Mouse (Mus musculus): ENCODE measurements around the gene Xpa. TPM values are rescaled to one million over a fixed set of nuclear protein-coding genes. Genes with fewer than 3 reads are reported as not detected.
"Not testable (repeated sequence)": the region's sequence is repeated elsewhere in the genome, so short reads cannot be mapped to it uniquely, and the experiment has no call there.

Xpa gene
- total RNA-seq (2021): 1 to 10 TPM; 6.5 to 9.2 TPM
- long read RNA-seq, experiment 1, transcript Xpa-201 (6 exons, 955 nt): major isoform, 10 of 11 reads
- long read RNA-seq, experiment 1, partial matches to known transcripts: 0 of 11 reads
- long read RNA-seq, experiment 1, other reads (novel, unspliced or antisense): 0 of 11 reads
- long read RNA-seq, experiment 2, transcript Xpa-201 (6 exons, 955 nt): major isoform, 5 of 7 reads
- long read RNA-seq, experiment 2, partial matches to known transcripts: 0 of 7 reads
- long read RNA-seq, experiment 2, other reads (novel, unspliced or antisense): 2 of 7 reads

DNA sequence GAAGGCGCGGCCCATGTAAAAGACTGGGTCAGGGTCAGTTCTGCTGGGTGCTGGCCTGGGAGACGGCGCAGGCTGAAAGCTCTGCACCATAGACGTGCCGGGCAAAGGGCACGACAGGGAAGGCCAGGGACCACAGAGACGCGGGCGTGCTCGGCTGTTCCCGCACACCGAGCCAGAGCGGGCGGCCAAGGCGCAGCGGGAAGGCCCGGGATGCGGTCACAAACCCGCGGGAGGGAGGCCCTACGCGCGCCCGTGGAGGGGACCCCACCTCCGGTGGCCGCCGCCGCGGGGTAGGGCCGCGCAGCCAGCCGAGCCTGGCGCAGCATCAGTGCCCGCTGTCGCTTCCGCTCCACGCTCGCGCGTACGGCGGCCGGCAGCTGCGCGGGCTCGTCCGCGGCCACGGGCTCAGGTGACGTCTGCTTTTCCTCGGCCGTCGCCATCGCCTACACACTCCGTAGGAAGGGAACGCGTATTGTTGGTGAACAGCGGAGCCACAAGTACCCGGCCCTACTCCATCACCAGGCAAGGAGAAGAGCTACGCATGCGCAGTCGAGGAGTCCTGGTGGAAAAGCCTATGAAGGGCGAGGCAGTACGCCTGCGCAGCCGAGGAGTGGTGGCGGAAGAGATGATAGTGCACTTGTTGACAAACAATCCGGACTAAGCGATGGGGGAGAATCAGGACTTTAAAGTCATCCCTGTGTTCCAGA, at the start of gene Xpa:
TSS of gene Xpa (minus strand) at position 531 of the 707 bp plus-strand sequence.
- peak; percentile 95 to 96 for DNase-seq
- intact Hi-C loops (cut with DNase I): no loop called here

DNA sequence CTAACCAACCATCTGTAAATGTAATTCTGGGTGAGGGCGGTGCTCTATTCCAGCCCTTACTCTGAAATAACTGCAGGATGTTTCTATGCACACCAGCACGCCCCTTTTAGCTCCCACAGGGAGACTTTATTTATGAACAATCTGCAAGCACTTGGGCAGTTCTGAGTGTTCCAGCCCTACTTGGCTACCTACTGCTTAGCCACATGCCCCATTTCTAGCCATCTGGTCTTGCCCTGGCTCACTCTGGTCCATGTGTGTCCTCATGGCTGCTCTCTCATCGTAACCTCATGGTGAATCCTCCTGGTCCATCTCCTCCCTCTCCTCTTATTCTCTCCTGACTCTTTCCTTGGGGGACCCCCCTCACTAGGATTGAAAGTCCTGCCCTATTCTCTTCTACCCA, 39.8 kb upstream of the Xpa start:
- intact Hi-C loops (cut with DNase I): no loop called here
- no peak for DNase-seq

DNA sequence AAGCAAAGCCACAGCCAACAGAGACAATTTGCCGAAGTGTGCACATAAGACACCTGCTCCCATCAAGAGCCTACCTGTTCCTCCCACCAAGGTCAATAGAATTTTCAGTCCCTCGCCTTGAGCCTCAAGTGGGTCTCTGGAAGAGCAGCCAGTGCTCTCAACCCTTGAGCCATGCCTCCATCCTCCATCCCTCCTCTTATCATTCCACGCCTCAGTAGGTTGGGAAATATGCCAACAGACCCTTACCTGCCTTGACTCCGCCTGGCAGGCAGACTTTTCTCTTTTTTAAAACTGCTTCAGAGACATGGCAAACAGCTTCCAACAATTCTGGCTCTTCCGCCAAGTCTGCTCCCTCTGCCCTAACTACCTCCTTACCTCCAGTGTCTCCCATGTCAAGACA, 38.6 kb upstream of the Xpa start:
- intact Hi-C loops (cut with DNase I): no loop called here
- no peak for DNase-seq

DNA sequence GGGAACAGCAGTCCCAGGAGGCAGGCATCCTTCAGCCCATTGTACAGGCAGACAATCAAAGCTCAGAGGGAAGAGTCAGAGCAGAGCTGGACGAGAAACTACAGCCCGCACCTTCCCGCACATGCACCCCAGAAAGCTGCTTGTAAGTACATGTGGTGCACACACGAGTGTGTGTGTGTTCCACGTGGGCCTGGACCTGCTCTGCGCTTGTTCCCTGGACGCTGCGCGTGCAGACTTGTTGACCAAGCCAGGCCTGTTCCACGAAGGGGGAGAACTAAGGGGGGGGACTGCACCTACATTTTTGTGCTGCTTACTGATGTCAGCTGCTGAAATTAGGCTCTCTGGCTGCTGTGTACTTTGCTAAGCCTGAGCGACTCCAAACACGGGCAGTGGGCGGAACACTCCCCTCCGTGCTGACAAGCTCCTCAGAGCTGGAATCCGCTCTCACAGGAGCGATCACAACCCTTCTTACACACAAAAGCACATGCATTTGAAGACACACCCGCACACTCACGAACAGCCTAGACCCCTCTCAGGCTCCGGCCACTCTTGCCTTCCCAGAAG, 30.9 kb upstream of the Xpa start:
- no peak for DNase-seq

DNA sequence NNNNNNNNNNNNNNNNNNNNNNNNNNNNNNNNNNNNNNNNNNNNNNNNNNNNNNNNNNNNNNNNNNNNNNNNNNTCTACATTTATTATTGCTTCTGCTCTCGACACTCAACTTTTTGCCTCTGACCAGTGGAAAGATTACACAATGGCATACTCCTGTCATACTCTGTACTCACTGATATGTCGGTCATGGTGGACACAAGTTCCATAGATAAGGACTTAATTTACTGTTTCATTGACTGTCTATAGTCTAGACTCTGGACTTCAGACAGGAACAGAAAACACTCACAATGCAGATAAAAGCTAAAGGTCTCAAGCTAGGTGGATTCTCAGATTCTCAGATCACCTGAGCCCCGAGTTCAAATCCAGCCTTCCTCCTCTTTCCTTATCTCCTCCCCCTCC, 25.0 kb upstream of the Xpa start:
- intact Hi-C loops (cut with DNase I): no loop called here
- DNase-seq: no peak

More for the DNA sequence above, 30.9 kb upstream of the Xpa start:
- intact Hi-C loops (cut with DNase I): no loop called here

DNA sequence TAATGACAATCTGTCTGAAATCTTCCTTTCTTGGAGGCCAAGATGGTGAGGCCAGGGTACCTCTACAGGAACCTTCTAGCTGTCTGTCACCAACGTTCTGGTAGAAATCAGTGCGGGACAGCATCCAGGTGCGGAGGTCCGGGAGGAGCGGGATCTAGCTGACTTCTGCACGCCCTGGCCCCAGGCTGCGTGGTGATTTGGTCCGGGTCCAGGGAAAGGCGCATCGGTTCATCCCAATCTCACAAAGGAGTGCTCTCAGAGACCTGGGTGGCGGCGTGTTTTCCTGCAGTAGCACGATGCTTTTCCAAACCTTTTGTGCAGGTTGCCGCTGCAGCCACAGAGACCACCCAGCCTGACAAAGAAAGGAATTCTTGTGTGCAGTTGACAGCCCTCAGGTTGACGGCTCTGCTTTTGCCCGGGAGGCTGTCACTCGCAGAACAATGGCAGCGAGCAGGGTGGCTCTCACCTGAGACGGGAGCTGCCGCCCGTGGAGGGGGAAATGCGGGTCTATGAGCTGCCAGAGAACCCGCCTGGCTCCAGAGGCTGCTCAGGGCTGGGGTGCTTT, 6.5 kb upstream of the Xpa start:
- intact Hi-C loops (cut with DNase I): loop anchor here (5.0 kb wide), 3 partner anchors 105 to 260 kb away; no protein-coding TSS in a partner anchor
- peak in 1 of 2 experiments; percentile 8 for DNase-seq

DNA sequence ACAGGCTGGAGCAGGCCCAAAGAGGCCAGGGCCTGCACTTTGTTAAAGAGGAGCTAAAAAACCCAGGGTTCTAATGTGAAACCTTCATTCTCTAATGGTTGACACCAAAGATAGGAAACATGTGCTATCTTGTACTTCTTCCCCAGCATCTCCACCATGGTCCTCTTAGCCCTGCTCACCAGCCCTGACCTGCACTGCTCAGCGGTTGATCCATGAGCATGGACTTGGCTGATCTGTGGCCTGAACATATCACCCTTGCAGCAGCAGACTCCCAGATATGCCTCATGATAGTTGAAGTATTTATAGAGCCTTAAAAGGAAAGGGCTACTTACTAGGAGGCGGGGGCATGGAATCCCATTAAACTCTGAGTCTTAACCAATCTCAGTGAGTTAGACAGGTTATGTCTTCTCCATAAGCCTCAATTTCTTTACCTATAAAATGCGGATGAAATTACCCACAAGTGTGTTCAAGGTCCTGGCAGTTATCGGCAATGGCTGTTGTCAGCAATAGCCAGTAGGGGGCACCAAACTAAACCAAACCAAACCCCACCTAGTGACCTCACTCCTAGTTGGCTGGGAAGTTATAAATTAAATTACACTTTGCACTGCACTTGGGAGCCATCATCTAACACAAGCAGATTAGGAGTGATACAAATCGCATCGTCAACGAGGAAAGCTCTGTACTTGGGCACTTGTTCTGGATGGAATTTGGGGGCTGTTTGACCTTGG, 5.9 kb upstream of the Xpa start:
- intact Hi-C loops (cut with DNase I): loop anchor here (5.0 kb wide), 3 partner anchors 105 to 260 kb away; no protein-coding TSS in a partner anchor
- peak; percentile 59 to 77 for DNase-seq

DNA sequence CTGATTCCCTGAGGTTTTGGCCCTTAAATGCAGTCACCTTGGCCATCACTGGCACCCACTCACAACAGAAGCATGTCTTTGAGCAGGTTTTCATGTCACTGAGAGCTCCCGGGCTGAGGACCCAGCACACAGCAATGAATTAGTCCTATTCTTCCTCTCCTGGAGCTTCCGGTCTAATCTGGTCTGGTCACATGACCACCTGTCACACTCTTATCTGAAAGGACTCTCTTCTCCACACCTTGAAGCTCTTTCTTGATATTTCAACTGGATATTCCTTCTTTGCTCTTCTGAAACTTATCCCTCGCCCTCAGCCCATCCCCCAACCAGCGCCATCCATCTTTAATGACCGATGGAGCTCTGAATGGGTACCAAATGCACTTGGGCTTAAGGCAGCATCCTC, 2.0 kb upstream of the Xpa start:
- no peak for DNase-seq
- intact Hi-C loops (cut with DNase I): no loop called here

DNA sequence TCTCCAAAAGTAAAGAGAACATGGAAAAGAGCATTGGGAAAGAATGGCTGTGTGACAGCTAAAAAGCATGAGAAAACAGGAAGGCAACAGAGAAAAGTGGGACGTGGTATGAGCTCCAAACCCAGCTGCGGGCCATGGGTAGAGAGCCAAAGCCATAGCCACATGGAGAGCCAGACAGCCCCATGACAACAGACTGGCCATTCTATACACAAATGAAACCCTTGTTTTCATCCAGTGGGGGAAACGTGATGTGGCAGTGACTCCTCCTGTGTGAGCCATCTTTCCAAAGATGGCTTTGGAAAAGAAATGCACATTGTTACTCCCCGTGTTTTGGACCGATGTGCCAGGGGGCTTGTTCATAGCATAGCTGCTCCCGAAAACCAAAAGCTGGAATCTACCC, 402 bp upstream of the Xpa start:
- peak in 1 of 2 experiments; percentile 15 for DNase-seq
- intact Hi-C loops (cut with DNase I): no loop called here

DNA sequence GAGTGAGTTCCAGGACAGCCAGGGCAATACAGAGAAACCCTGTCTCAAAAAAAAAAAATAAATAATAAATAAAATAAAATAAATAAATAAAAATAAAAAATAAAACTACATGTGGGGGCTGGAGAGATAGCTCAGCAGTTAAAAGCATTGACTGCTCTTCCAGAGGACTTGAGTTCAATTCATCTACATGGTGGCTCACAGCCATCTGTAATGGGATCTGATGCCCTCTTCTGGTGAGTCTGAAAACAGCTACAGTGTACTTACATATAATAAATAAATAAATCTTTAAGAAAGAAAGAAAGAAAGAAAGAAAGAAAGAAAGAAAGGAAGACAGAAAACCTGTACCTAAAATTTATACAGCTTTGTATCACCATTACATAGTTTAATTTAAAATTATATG, 4.1 kb downstream of the Xpa start:
- peak in 1 of 2 experiments; percentile 16 for DNase-seq
- intact Hi-C loops (cut with DNase I): not testable (repeated sequence)

DNA sequence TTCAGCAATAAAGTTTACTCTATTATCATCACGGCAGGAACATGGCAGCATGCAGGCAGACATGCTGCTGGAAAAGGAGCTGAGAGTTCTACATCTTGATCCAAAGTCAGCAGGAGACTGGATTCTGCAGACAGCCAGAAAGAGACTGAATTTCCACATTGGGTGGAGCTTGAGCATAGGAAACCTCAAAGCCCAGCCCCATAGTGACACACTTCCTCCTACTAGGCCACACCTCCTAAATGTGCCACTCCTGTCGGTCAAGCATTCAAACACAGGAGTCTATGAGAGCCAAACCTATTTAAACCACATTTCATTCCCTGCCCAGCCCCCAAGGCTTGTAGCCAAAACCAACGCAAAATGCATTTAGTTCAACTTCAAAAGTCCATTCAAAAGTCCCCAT, 9.6 kb downstream of the Xpa start:
- intact Hi-C loops (cut with DNase I): no loop called here

DNA sequence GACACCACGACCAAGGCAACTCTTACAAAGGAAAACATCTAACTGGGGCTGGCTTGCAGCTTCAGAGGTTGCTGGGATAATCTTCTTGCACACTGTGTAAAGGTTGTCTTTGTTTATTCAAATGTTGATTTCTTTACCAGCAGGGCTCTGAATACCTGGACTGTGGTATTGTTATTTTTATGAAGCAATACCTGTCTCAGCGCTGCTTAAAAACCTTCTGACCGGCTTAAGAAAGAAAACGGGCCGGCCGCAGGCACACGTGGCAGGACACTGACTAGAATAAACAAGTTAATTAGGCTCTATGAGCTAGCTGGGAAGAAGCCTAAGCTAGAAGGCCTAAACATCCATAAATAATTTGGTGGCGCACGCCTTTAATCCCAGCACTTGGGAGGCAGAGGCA, 10.2 kb downstream of the Xpa start:
- no peak for DNase-seq
- intact Hi-C loops (cut with DNase I): no loop called here

More for the DNA sequence above, 9.6 kb downstream of the Xpa start:
- DNase-seq: no peak

DNA sequence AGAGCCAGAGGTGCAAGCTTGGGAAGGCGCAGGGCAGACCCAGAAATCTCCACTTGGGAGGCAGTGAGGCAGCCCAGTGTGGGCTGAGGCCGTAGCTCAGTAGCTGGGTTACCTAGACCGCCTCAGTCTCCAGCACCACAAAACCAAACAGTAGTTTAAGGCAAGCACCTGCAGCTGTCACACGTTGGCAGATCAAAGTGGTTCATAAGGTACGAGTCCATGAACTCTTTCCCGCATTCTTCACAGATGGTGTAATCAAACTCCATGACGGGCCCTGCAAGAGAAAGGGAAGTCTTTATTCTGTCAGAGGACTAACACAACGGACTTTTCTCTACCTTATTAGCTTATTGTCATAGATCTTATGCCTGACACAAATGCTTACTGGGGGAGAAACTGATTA, 10.7 kb downstream of the Xpa start:
- intact Hi-C loops (cut with DNase I): no loop called here
- no peak for DNase-seq

DNA sequence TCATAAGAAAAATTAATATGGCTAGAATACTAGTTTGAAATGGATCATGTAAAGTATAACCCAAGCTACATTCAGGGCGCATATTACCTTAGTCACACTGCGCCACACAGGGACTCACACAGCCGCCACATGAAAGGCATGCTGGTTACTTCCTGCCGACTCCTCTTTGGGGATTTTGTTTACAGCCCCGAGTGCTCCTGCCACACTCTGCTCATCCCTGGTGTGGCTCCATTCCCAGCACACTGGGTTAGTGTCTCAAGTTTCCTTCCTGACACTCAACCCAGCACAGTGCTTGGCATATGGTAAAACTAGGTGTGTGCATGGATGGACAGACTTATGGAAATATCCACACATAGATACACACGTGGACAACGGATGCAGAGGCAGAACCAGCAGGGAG, 13.9 kb downstream of the Xpa start:
- intact Hi-C loops (cut with DNase I): no loop called here
- no peak for DNase-seq

DNA sequence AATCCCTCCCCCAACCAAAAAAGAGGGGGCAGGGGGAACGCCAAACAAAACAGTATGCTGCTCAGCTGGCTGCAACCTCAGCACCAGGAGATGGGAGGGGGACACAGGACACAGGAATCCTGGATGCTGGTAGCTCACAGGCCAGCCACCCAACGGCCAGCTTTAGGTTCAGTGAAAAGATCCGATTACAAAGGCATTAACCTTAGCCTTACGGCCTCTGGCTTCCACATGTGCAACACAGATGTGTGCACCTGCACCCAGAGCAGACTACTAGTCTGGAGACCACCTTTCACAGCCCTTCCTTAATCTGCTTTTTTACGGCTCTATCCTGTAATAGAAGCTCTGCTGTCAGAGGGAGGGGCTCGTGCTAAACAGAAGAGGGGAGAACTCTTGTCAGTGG, 14.9 kb downstream of the Xpa start:
- DNase-seq: no peak
- intact Hi-C loops (cut with DNase I): no loop called here

DNA sequence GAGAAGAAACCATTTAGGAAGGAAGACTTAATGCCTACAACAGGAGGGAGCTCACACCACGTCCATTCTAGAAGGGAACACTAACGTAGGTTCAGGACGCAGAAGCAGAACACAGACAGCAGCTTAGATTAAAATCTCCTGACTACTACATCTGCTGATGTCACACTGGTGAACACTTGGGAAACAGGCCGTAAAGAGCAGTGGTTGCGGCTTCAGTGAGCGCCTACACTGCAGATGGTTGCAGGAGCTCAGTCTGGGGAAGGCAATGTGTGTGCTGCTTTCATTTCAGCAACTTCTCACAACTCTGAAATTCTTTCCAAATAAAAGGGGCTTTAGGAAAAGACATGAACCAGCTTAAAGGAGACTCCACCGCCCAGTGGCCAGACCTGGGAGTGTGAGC, 18.6 kb downstream of the Xpa start:
- DNase-seq: no peak
- intact Hi-C loops (cut with DNase I): no loop called here

DNA sequence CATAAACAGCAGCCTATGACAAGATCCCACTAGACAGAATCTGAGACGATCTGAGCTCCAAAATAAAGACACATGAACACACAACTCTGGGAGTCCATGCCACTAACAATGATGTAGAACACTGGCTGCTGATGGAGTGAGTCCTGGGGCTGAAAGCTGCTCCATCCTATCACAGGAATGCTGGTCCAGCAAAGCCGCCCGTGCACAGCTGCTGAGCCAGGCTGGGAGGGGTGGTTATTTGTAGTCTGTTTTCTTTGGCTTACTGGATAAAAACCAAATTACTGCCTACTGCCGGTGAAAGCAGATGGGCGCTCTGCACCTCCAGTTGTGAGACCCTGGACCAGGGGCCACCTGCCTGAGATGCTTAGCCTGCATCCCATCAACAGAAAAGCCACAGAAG, 19.1 kb downstream of the Xpa start:
- intact Hi-C loops (cut with DNase I): no loop called here
- DNase-seq: peak in 1 of 2 experiments; percentile 17

DNA sequence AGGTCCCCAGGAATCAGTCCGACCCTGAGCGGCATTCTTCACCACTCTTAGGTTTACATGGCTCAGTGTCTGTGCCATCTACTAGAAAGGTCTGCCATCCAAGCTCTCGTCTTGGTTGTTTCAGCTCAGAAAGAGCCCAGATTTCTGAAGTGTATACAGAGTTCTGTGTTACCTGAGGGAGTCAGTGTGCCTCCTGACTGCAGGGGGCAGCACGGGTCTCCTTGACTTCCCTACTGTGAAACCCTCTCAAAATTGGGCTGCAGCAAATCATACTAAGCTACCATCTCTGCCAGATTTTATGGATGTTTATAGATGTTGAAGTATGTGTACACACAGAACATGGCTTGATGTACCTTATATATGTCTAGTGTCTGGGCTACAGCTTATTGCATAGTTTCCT, 19.8 kb downstream of the Xpa start:
- DNase-seq: no peak
- intact Hi-C loops (cut with DNase I): no loop called here

DNA sequence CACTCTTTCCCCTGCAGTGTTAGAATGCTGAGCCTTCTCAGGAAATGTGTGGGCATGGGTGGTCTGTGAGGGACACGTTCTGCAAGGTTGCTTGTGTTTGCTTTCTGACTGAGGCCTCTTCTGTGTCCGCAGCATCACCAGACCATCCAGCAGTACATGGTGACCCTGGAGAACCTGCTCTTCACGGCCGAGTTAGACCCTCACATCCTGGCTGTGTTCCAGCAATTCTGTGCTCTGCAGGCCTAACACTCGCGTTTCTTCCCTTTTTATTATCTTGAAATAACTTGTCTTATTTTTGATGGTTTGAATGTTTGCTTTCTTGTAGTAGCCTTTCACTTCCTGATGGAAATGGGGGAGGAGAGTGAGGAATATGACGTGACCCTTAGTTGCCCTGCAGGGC, 24.4 kb downstream of the Xpa start:
- intact Hi-C loops (cut with DNase I): no loop called here
- DNase-seq: no peak

DNA sequence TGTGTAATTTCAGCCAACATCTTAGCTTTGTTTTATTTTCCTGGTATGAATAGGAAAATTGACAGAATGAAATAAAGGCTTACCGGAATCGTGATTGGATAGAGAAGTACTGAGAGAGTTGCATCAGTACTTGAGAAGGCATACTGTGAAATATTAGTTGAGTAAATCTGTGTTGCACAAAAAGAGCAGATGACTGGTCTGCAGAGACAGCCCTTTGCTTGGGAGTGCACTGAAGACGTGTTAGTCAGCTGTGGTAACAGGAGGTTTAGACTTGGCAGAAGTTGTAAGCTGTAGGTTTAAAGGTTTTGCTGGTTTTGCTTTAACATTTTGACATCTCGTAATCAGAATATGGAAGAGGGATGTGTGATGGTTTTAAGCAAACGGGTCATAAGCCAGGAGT, 30.3 kb downstream of the Xpa start:
- DNase-seq: no peak

DNA sequence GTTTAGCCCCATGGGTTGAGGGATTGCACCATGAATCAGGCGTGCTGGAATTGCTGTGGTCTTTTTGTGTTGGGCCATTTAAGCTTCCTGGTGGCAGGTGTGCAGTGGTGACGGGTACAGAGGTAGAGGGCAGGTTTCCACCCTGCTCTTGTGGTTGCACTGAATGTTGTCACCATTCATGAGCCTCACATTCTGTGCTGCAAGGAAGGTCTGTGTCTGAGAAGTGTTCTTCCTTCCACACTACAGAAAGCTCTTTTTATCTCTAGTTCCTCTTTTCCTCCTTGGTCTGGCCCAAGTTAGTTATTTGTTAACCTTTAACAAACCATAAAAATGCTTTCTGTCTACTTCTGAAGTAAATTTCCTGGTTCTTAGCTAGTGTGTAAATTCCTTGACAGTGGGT, 32.1 kb downstream of the Xpa start:
- DNase-seq: no peak
- intact Hi-C loops (cut with DNase I): no loop called here

More for the DNA sequence above, 30.3 kb downstream of the Xpa start:
- intact Hi-C loops (cut with DNase I): no loop called here

Measured in heart, postnatal 14 days (tissue).